Mouse (Mus musculus) myocyte (in vitro differentiated cells): Measurements from ENCODE around the gene Duoxa1.

Source experiments
- MAX ChIP-seq: IDR thresholded peaks from one replicate; pipeline ENCODE4 v1.6.1; 2011; ENCODE audit warnings: low read depth, mild to moderate bottlenecking, control low read depth
- MYOG ChIP-seq, 3 experiments: IDR thresholded peaks; one replicate each; pipeline ENCODE4 v1.6.1; 2011; ENCODE audit warnings: control low read depth in 2 of 3, low read depth in 2 of 3, mild to moderate bottlenecking in 2 of 3; ENCODE audit not compliant: insufficient read length in 2 of 3, control insufficient read depth in 1 of 3, insufficient read depth in 1 of 3
- POLR2A ChIP-seq: IDR thresholded peaks from one replicate; pipeline ENCODE4 v1.6.1; 2011; ENCODE audit warnings: low read depth, mild to moderate bottlenecking, control low read depth, moderate library complexity; ENCODE audit not compliant: insufficient read length
- POLR2AphosphoS2 ChIP-seq: IDR thresholded peaks from one replicate; pipeline ENCODE4 v1.6.1; 2011; ENCODE audit warnings: low read depth, control low read depth; ENCODE audit not compliant: insufficient read length
- USF1 ChIP-seq: IDR thresholded peaks from one replicate; pipeline ENCODE4 v1.6.1; 2011; ENCODE audit warnings: low read depth, mild to moderate bottlenecking, control low read depth, moderate library complexity

- TF ChIP-seq MAX, result no peak
- no peak for TF ChIP-seq USF1
- TF ChIP-seq POLR2A, result no peak
- no peak for TF ChIP-seq POLR2AphosphoS2
- no peak for TF ChIP-seq MYOG (IDR thresholded peaks at IDR 0.05; ENCODE audit: control insufficient read depth in 1 of 3, insufficient read depth in 1 of 3, insufficient read length in 2 of 3, low read depth in 2 of 3)
Observed at GRCm38 (mm10) chr2:122334170-122334569, 20.6 kb upstream of the Duoxa1 start.
